Mouse (Mus musculus): ENCODE measurements around the gene Cep41. TPM values are rescaled to one million over a fixed set of nuclear protein-coding genes. Genes with fewer than 3 reads are reported as not detected.

Gene Cep41
- total and polyA plus RNA-seq, 2 experiments from 2014 or later = 8.1 to 9.5 TPM

DNA sequence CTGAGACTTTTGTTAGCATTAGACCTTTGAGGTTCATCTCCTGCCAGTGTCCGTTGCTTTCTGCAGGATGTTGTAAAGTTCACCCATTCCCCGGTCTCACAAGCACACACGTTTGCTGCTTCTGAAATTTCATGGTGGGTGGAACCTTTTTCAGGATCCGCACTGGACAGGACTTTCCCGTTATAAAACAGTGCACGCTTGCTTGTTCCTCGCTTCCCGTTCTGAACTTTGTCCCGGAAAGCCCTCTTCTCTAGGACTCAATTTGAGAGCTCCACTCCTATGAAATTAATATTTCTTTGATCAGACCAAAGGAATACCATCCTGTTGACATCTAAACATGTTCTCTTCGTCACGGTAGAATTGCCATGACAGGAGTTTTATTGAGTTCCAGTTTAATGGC is 20.3 kb upstream of the Cep41 start:
- Histone ChIP-seq H3K4me1 (ENCODE audit: insufficient read depth, low read length) (no peaks in the 10 kb centered on the region), H3K4me2 (ENCODE audit: low read depth, low read length, poor library complexity, severe bottlenecking) (no peak overlapping the region), H3K9me3 (ENCODE audit: low read length) (no peaks in the 10 kb centered on the region), H3K9ac (replicated peaks; ENCODE audit: low read length, poor library complexity, severe bottlenecking) (no peak overlapping the region), H3K4me3 (ENCODE audit: low read depth, low read length) (no peak overlapping the region), H3K27me3 (ENCODE audit: insufficient read depth, low read length) (no peaks in the 10 kb centered on the region), H3K27ac (ENCODE audit: low read depth, low read length) (no peak overlapping the region), H3K36me3 (ENCODE audit: insufficient read depth, low read length) (no peaks in the 10 kb centered on the region)
- no peak for DNase-seq (ENCODE audit: low spot score)
- no peak for ATAC-seq (ENCODE audit: low FRiP score)
- TF ChIP-seq CTCF (IDR thresholded peaks at IDR 0.05) = no peak
- 58% methylated on average over 11 of the region's 11 CpGs for whole genome bisulfite sequencing

GRCm38 (mm10) chr6:30713455-30713854 is 19.9 kb upstream of the Cep41 start:
- ATAC-seq (ENCODE audit: low FRiP score) (no peak), DNase-seq (ENCODE audit: low spot score) (no peak)
- TF ChIP-seq CTCF (IDR thresholded peaks at IDR 0.05) = no peak
- WGBS = 84% methylated on average over 6 of the region's 6 CpGs
- no peaks in the 10 kb centered on the region for H3K36me3 ChIP-seq (ENCODE audit: insufficient read depth, low read length)
- no peak overlapping the region for H3K9ac ChIP-seq (replicated peaks; ENCODE audit: low read length, poor library complexity, severe bottlenecking)
- no peaks in the 10 kb centered on the region for H3K27me3 ChIP-seq (ENCODE audit: insufficient read depth, low read length)
- H3K4me2 ChIP-seq (ENCODE audit: low read depth, low read length, poor library complexity, severe bottlenecking) = no peak overlapping the region
- no peak overlapping the region for H3K4me3 ChIP-seq (ENCODE audit: low read depth, low read length)
- no peaks in the 10 kb centered on the region for H3K9me3 ChIP-seq (ENCODE audit: low read length)
- H3K4me1 ChIP-seq (ENCODE audit: insufficient read depth, low read length) = no peaks in the 10 kb centered on the region
- H3K27ac ChIP-seq (ENCODE audit: low read depth, low read length) = no peak overlapping the region

- no peak for DNase-seq (ENCODE audit: low spot score)
- H3K27me3 ChIP-seq (ENCODE audit: insufficient read depth, low read length) = no peaks in the 10 kb centered on the region
- 72% methylated on average over 7 of the region's 7 CpGs for WGBS
Measured at GRCm38 (mm10) chr6:30712484-30712883, 18.9 kb upstream of the Cep41 start.

DNA sequence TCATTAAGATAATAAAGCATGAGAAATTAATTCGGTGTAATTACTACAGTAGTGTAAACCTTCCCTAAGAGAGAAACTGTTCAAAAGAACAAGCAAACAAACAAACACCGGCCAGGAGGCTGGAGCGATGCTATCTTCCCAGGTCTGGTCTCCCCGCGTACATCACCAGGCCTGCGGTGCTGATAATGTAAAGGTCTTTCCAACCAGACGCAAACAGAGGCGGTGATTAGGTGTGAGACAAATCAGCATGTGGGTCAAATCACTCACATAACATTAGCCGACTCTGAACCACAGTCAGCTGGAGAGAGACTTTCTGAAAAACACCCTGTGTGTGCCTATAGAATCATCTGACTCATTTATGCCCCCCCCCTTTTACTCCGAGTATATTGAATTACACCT is 17.8 kb upstream of the Cep41 start:
- H3K9me3 ChIP-seq (ENCODE audit: low read length) = no peaks in the 10 kb centered on the region
- DNase-seq (ENCODE audit: low spot score) (no peak), ATAC-seq (ENCODE audit: low FRiP score) (no peak)
- no peaks in the 10 kb centered on the region for H3K4me1 ChIP-seq (ENCODE audit: insufficient read depth, low read length)
- no peak overlapping the region for H3K4me3 ChIP-seq (ENCODE audit: low read depth, low read length)
- TF ChIP-seq CTCF (IDR thresholded peaks at IDR 0.05) = no peak
- WGBS = 75% methylated on average over 10 of the region's 10 CpGs
- no peak overlapping the region for H3K27ac ChIP-seq (ENCODE audit: low read depth, low read length)
- H3K9ac ChIP-seq (replicated peaks; ENCODE audit: low read length, poor library complexity, severe bottlenecking) = no peak overlapping the region
- no peaks in the 10 kb centered on the region for H3K27me3 ChIP-seq (ENCODE audit: insufficient read depth, low read length)
- H3K36me3 ChIP-seq (ENCODE audit: insufficient read depth, low read length) = no peaks in the 10 kb centered on the region
- no peak overlapping the region for H3K4me2 ChIP-seq (ENCODE audit: low read depth, low read length, poor library complexity, severe bottlenecking)

More at GRCm38 (mm10) chr6:30712484-30712883, 18.9 kb upstream of the Cep41 start:
- TF ChIP-seq CTCF (IDR thresholded peaks at IDR 0.05) = no peak
- Histone ChIP-seq H3K4me2 (ENCODE audit: low read depth, low read length, poor library complexity, severe bottlenecking) (no peak overlapping the region), H3K9me3 (ENCODE audit: low read length) (no peaks in the 10 kb centered on the region), H3K4me3 (ENCODE audit: low read depth, low read length) (no peak overlapping the region), H3K4me1 (ENCODE audit: insufficient read depth, low read length) (no peaks in the 10 kb centered on the region), H3K27ac (ENCODE audit: low read depth, low read length) (no peak overlapping the region), H3K36me3 (ENCODE audit: insufficient read depth, low read length) (no peaks in the 10 kb centered on the region), H3K9ac (replicated peaks; ENCODE audit: low read length, poor library complexity, severe bottlenecking) (no peak overlapping the region)
- ATAC-seq (ENCODE audit: low FRiP score) = no peak

GRCm38 (mm10) chr6:30710371-30711364 is 17.1 kb upstream of the Cep41 start:
- Histone ChIP-seq H3K27ac (ENCODE audit: low read depth, low read length) (no peak overlapping the region), H3K4me1 (ENCODE audit: insufficient read depth, low read length) (no peaks in the 10 kb centered on the region), H3K4me3 (ENCODE audit: low read depth, low read length) (no peak overlapping the region), H3K9ac (replicated peaks; ENCODE audit: low read length, poor library complexity, severe bottlenecking) (no peak overlapping the region), H3K36me3 (ENCODE audit: insufficient read depth, low read length) (no peaks in the 10 kb centered on the region), H3K9me3 (ENCODE audit: low read length) (no peaks in the 10 kb centered on the region), H3K27me3 (ENCODE audit: insufficient read depth, low read length) (no peaks in the 10 kb centered on the region), H3K4me2 (ENCODE audit: low read depth, low read length, poor library complexity, severe bottlenecking) (no peak overlapping the region)
- no peak for TF ChIP-seq CTCF (IDR thresholded peaks at IDR 0.05)
- ATAC-seq (ENCODE audit: low FRiP score) = no peak
- no peak for DNase-seq (ENCODE audit: low spot score)
- WGBS = 73% methylated on average over 25 of the region's 25 CpGs

DNA sequence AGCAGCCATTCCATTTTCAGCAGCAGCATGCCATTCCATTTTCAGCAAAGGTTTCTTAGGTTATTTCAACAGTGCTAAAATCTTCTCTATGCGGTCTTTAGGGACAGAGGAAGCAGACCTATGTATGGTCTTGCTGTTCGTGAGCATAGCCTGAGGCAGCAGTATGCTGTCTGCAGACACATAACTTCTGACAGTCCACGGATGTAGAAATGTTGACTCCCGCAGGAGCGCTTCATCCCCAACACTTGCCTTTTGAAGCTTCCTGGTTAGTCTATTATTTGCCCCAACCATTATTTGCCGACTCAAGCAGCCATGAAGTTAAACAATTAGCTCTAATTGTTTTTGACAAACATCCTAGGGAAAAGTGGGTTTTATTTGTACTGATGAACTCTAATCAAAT is 15.6 kb upstream of the Cep41 start:
- no peaks in the 10 kb centered on the region for H3K27me3 ChIP-seq (ENCODE audit: insufficient read depth, low read length)
- no peak overlapping the region for H3K27ac ChIP-seq (ENCODE audit: low read depth, low read length)
- ATAC-seq (ENCODE audit: low FRiP score) (no peak), DNase-seq (ENCODE audit: low spot score) (no peak)
- no peaks in the 10 kb centered on the region for H3K9me3 ChIP-seq (ENCODE audit: low read length)
- H3K36me3 ChIP-seq (ENCODE audit: insufficient read depth, low read length) = no peaks in the 10 kb centered on the region
- H3K4me2 ChIP-seq (ENCODE audit: low read depth, low read length, poor library complexity, severe bottlenecking) = no peak overlapping the region
- H3K9ac ChIP-seq (replicated peaks; ENCODE audit: low read length, poor library complexity, severe bottlenecking) = no peak overlapping the region
- H3K4me1 ChIP-seq (ENCODE audit: insufficient read depth, low read length) = no peaks in the 10 kb centered on the region
- TF ChIP-seq CTCF (IDR thresholded peaks at IDR 0.05) = no peak
- WGBS = 20% methylated on average over 6 of the region's 6 CpGs
- H3K4me3 ChIP-seq (ENCODE audit: low read depth, low read length) = no peak overlapping the region

All from midbrain, postnatal 0 days (tissue).